Mouse (Mus musculus) myocyte (in vitro differentiated cells): ENCODE data around the gene Rassf4.

Experiments
- MAX ChIP-seq: IDR thresholded peaks from one replicate; pipeline ENCODE4 v1.6.1; 2011; ENCODE audit warnings: low read depth, mild to moderate bottlenecking, control low read depth
- MYOG ChIP-seq, 3 experiments: IDR thresholded peaks; one replicate each; pipeline ENCODE4 v1.6.1; 2011; ENCODE audit warnings: control low read depth in 2 of 3, low read depth in 2 of 3, mild to moderate bottlenecking in 2 of 3; ENCODE audit not compliant: insufficient read length in 2 of 3, control insufficient read depth in 1 of 3, insufficient read depth in 1 of 3
- POLR2A ChIP-seq: IDR thresholded peaks from one replicate; pipeline ENCODE4 v1.6.1; 2011; ENCODE audit warnings: low read depth, mild to moderate bottlenecking, control low read depth, moderate library complexity; ENCODE audit not compliant: insufficient read length
- POLR2AphosphoS2 ChIP-seq: IDR thresholded peaks from one replicate; pipeline ENCODE4 v1.6.1; 2011; ENCODE audit warnings: low read depth, control low read depth; ENCODE audit not compliant: insufficient read length
- REST ChIP-seq: IDR thresholded peaks from one replicate; pipeline ENCODE4 v1.6.1; 2011; ENCODE audit warnings: mild to moderate bottlenecking, control low read depth, moderate library complexity; ENCODE audit not compliant: insufficient read depth, insufficient read length
- SRF ChIP-seq: IDR thresholded peaks from one replicate; pipeline ENCODE4 v1.6.1; 2011; ENCODE audit warnings: low read depth; ENCODE audit not compliant: control insufficient read depth, insufficient read length
- USF1 ChIP-seq: IDR thresholded peaks from one replicate; pipeline ENCODE4 v1.6.1; 2011; ENCODE audit warnings: low read depth, mild to moderate bottlenecking, control low read depth, moderate library complexity

GRCm38 (mm10) chr6:116642942-116643341, 30.8 kb downstream of the Rassf4 start:
- TF ChIP-seq USF1 (no peak), MAX (no peak), REST (no peak), POLR2A (no peak), POLR2AphosphoS2 (no peak), MYOG (IDR thresholded peaks at IDR 0.05; ENCODE audit: control insufficient read depth in 1 of 3, insufficient read depth in 1 of 3, insufficient read length in 2 of 3, low read depth in 2 of 3) (no peak), SRF (no peak)
